Mouse (Mus musculus) naive thymus-derived CD4-positive, alpha-beta T cell, adult 2 months (primary cell): Measurements from ENCODE around the gene Tpm1.

Source experiments
- DNase-seq: peaks from one replicate; pipeline ENCODE4 v3.0.0-alpha.2; 2011; ENCODE audit warnings: low read depth

The Tpm1 gene

DNA sequence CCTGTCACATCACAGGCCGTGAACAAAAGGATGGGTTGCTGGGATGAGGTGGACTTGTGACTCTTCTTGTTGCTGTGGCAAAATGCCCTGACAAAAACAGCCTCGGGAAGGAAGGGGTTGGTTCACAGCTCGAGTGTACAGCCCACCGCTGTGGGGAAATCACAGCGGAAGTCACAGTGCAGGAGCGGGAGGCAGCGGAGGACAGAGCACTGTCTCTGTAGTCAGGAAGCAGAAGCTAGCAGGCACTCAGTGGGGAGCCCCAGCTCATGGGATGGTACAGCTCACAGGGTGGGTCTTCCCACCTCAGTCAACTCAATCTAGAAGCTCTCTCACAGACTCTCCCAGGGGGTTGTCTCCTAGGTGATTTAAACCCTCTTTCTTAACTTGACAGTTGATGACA, 63.8 kb downstream of the Tpm1 start:
- DNase-seq, result peak; percentile 42

DNA sequence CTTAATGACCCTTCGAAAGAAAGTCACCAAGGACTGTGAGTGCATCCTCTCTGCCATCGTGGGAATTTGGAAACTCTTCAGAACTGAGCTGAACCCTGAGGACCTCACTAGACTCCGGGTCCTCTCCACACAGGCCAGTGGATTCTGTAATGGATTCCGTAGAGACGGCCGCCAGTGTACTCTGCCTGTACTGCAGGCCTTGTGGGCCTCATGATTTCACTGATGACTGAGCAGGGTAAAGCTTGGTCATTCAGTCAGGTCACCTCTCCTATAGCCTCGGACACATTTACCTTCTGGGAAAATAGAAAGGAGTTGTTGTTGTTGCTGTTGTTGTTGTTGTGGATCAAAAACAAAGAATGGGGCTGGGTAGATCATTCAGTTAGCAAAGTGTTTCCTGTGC, 67.1 kb downstream of the Tpm1 start:
- DNase-seq, result no peak

DNA sequence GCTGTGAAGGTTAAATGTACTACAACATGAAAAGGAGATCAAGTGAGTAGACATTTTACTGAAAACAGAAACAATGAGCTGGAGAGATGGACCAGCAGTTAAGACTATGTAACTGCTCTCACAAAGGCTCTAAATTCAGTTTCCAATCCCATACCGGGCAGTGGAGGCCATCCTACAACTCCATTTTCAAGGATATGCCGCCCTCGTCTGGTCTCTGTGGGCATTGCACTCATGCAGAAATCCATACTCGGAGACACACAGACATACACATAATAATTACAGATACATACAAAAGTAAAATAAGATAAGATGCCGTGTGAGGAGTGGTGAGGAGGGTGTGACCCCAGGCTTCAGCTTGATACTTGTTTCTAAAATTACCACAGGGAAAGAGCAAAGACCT, 68.7 kb downstream of the Tpm1 start:
- DNase-seq, result peak; percentile 86

DNA sequence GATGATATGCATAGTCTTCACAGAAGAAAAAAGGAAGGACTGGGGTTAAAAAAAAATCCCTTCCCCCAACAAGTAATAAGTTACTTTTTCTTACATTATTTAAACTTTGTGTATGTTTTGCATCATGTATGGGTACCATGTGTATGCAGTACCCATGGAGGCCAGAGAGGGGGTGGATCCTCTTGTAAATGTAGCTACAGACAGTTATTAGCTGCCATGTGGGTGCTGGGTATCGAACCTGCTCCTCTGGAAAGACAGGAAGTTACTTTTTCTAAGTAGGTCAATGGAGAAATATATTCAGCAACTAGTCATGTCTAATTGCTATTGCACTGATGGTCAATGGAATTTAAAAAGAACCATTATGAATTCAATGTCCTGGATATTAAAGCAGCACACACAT, 70.7 kb downstream of the Tpm1 start:
- no peak for DNase-seq

DNA sequence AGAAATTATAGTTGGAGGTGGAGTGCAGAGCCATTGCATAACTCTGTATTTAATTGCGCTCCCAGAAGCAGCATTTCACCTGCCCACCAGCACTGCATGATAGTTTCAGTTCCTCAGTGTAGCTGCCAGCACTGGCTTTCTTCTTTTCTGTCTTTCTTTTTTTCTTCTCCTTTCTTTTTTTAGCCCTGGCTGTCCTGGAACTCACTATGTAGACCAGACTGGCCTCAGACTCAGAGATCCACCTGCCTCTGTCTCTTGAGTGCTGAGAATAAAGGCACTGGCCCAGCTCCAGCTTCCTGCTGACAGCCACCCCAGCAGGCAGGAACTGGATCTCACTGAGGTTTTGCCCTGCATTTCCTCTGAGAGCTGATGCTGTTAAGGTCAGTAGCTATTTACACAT, 71.2 kb downstream of the Tpm1 start:
- no peak for DNase-seq

DNA sequence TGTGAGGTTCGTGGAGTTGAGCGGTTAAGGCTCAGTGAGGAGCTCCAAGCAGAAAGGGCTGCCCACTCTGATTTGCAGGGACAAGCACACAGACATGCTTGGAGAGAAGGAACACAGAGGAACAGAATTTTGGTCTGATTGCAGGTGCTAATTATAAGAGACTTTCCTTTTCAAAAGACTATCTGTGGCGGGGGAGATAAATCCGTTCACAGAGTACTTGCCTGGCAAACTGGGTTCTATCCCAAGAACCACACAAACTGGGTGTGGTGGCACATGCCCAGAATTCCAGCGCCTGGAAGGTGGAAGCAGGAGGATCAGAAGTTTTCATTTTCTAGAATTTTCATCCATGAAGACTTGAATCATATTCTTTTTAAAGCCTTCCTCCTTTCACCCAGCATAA, 72.1 kb downstream of the Tpm1 start:
- no peak for DNase-seq

DNA sequence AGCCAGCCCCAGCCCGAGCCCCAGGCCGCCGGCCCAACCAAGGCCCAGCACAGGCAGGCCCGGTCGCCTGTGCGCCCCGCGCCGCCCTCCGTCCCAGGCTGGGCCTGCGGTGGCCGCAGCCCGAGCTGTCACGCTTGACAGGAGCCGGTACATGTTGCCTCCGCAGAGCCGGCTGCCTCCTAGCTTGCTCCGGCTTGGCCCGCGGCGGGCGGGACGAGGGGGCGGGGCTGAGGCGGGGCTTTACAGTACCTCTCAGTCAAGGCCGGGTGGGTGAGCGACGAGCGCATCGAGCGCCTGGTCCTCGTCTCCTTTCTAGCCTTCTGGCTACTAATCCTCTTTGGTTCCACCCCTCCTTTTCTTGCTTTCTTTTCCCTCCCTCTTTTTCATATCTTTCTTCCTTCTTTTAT, 74.0 kb downstream of the Tpm1 start, which contains the start of gene Lactb:
Lactb (minus strand) TSS at position 246 of the 407 bp plus-strand sequence.
- peak; percentile 90 for DNase-seq

DNA sequence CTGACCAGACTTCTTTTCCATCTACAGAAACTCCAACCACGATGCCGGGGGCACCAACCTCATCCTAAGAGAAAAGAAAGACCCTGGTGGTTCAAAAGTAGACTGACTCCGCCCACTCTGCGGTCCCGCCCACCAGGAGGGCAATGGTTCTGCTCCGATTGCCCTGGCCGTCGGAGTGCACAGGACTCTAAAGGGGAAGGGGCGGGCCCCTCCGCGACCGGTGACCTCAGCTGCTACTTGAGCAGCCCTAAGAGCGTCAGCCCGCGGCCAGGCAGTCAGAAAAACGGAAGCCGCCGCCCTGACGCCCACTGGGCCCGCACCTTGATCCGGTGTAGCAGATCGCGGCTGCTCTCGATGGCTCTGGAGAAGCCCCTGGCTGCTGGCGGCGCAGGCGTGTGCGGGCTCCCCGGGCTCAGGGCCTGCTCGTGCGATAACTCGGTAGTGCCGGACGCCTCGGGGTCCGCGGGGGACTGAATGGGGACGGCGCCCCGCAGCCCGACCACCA, 74.4 kb downstream of the Tpm1 start:
- DNase-seq, result peak; percentile 84
